Mouse (Mus musculus) midbrain, embryonic 16.5 days (tissue): ENCODE measurements around the gene Ksr2. TPM values are rescaled to one million over a fixed set of nuclear protein-coding genes. Genes with fewer than 3 reads are reported as not detected.

ENCODE experiments used
- ATAC-seq: fragments of 200-750 bp; cut with Nextera tagmentation; 2 replicates; pipeline ENCODE4 v1.8.0; 2017; ENCODE audit warnings: moderate TSS enrichment
- H3K27ac ChIP-seq: fragments of 300-500 bp; sonication (generic); 2 replicates; pipeline ENCODE4 v1.5.1; 2014; ENCODE audit warnings: mild to moderate bottlenecking, low read length, mixed read lengths
- H3K27me3 ChIP-seq: fragments of 300-500 bp; sonication (generic); 2 replicates; pipeline ENCODE4 v1.6.1; 2014; ENCODE audit warnings: low read depth, low read length, mixed read lengths; ENCODE audit not compliant: control insufficient read depth, insufficient read depth
- H3K36me3 ChIP-seq: fragments of 300-500 bp; sonication (generic); 2 replicates; pipeline ENCODE4 v1.6.1; 2014; ENCODE audit warnings: mild to moderate bottlenecking, low read length, moderate library complexity, mixed read lengths; ENCODE audit not compliant: control insufficient read depth, insufficient read depth
- H3K4me1 ChIP-seq: fragments of 300-500 bp; sonication (generic); 2 replicates; pipeline ENCODE4 v1.6.1; 2014; ENCODE audit warnings: mild to moderate bottlenecking, low read length, mixed read lengths; ENCODE audit not compliant: control insufficient read depth, insufficient read depth
- H3K4me2 ChIP-seq: fragments of 300-500 bp; sonication (generic); 2 replicates; pipeline ENCODE4 v1.6.1; 2014; ENCODE audit warnings: mild to moderate bottlenecking, low read length, mixed read lengths
- H3K4me3 ChIP-seq: fragments of 300-500 bp; sonication (generic); 2 replicates; pipeline ENCODE4 v1.5.1; 2014; ENCODE audit warnings: low read depth, mild to moderate bottlenecking, low read length, moderate library complexity, mixed read lengths
- H3K9ac ChIP-seq: fragments of 300-500 bp; sonication (generic); 2 replicates; pipeline ENCODE4 v1.6.1; 2014; ENCODE audit warnings: low read depth, low read length, mixed read lengths
- H3K9me3 ChIP-seq: fragments of 300-500 bp; sonication (generic); replicated peaks from 2 replicates; pipeline ENCODE4 v1.6.1; 2014; ENCODE audit warnings: mild to moderate bottlenecking, low read length, mixed read lengths; ENCODE audit not compliant: control insufficient read depth, poor library complexity, severe bottlenecking
- WGBS: fragments of 180-500 bp; shearing (Covaris S2); extraction: QIAGEN DNeasy Blood & Tissue Kit; methylation state at CpG from one replicate; pipeline ENCODE4 v1.1.7; 2014; 5-methylcytosine and 5-hydroxymethylcytosine counted together
- polyA plus RNA-seq: library from polyadenylated mRNA; unstranded; fragments of >200 nt; fragmentation: Nextera tagmentation; extraction: Ambion mirVana; gene quantifications from 2 replicates; pipeline ENCODE4 v1.2.1, GENCODE M21; 2015

The Ksr2 gene
- polyA plus RNA-seq, 1 experiment from 2014 or later: 7.5 TPM

DNA sequence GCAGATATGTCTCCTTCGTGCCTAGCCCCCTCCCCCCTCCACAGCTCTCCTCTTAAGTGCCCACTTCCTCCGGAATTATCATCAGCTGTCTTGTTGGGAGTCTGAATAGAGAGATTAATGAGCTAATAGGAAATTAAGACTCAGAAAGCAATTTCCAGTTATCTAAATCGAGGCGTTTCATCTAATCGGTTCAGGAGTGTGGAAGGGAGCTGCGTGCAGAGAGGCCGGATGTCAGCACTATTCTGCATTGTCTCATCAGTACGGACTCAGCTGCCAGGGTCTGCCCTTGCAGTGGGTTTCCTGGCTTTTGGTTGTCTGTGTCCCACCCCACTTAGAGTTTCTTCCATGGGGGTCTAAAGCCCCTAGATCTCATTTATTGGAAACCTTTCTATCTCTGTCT lies 262.0 kb downstream of the Ksr2 start:
- Histone ChIP-seq H3K4me1 (no peaks in the 10 kb centered on the region; the same call in 1 of the 2 replicates), H3K4me3 (no peak overlapping the region), H3K27ac (no peak overlapping the region), H3K9me3 (no peaks in the 10 kb centered on the region), H3K9ac (no peak overlapping the region), H3K36me3 (no peaks in the 10 kb centered on the region), H3K27me3 (no peaks in the 10 kb centered on the region), H3K4me2 (no peak overlapping the region)
- 68% methylated on average over 8 of the region's 8 CpGs for WGBS
- ATAC-seq: no peak

DNA sequence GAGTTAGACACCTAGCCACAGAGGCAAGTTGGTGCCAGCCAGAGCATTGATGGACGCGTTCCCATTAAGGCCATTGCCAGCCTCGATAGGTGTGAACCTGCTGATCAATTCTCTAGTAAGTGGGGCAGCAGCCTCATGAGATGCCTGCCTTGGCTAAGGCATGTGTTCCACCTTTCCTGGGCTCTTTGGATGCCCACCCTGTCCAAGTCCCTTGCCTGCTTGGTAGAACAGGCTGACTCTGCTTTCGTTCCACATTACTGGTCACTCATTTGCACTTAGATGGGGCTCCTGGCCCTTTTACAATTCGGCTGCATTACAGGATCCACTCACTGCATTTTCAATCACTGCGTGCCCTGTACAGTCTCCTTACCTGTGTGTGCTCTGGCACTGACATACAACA lies 263.4 kb downstream of the Ksr2 start:
- 91% methylated on average over 6 of the region's 6 CpGs for WGBS
- Histone ChIP-seq H3K27ac (0 out of 2 replicates have a peak overlapping the region, but pooled peaks have one; percentile 12), H3K27me3 (no peaks in the 10 kb centered on the region), H3K4me2 (no peak overlapping the region), H3K9ac (no peak overlapping the region), H3K36me3 (no peaks in the 10 kb centered on the region), H3K4me3 (no peak overlapping the region), H3K9me3 (no peaks in the 10 kb centered on the region), H3K4me1 (no peaks in the 10 kb centered on the region; the same call in 1 of the 2 replicates)
- ATAC-seq: no peak

DNA sequence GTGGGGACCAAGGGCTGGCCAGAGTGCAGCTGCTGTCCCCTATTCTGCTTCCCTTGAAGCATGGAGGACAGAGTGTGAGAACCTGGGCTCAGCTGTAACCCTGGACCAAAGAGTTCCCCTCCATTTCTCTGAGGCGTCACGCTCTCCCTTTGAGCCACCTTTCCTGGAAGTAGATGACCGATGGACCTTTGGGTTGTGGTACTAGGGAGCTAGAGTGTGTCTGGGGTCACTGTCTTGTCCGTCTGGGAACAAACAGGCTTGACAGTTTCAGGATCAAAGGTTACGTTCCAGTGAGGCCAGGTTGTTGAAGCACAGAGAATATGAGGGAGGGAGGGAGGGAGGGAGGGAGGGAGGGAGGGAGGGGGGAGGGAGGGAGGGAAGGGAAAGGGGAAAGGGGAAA lies 264.6 kb downstream of the Ksr2 start:
- 73% methylated on average over 5 of the region's 5 CpGs for WGBS

DNA sequence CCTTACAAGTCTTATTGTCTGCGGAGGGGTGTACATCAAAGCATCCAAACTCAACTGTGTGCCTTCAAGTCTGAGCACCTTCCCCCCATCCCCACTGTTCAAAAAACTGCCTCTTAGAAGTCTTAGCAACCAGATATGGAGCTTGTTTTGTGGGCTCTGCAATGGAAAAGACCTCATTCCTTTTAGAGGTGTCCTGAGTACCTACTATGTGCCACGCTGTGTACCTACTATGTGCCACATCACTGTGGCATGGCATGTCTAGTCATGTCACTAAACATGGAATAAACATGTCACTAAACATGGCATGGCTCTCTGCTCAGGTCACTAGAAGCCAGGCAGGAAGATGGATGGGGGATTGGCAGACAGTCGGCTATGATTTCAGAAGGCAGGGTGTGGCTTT lies 268.4 kb downstream of the Ksr2 start:
- Histone ChIP-seq H3K9ac (no peak overlapping the region), H3K27me3 (no peaks in the 10 kb centered on the region), H3K4me3 (no peak overlapping the region), H3K9me3 (no peaks in the 10 kb centered on the region), H3K36me3 (no peaks in the 10 kb centered on the region), H3K4me1 (peaks cover 5% of the 10 kb centered on the region), H3K4me2 (no peak overlapping the region), H3K27ac (no peak overlapping the region)
- ATAC-seq: no peak
- WGBS: 96% methylated on average over 3 of the region's 3 CpGs

More for the DNA sequence above, 264.6 kb downstream of the Ksr2 start:
- no peaks in the 10 kb centered on the region for H3K36me3 ChIP-seq
- no peak overlapping the region for H3K9ac ChIP-seq
- no peaks in the 10 kb centered on the region for H3K27me3 ChIP-seq
- H3K4me2 ChIP-seq: no peak overlapping the region
- no peak for ATAC-seq
- H3K9me3 ChIP-seq: no peaks in the 10 kb centered on the region
- H3K4me3 ChIP-seq: no peak overlapping the region
- no peak overlapping the region for H3K27ac ChIP-seq
- no peaks in the 10 kb centered on the region; the same call in 1 of the 2 replicates for H3K4me1 ChIP-seq

DNA sequence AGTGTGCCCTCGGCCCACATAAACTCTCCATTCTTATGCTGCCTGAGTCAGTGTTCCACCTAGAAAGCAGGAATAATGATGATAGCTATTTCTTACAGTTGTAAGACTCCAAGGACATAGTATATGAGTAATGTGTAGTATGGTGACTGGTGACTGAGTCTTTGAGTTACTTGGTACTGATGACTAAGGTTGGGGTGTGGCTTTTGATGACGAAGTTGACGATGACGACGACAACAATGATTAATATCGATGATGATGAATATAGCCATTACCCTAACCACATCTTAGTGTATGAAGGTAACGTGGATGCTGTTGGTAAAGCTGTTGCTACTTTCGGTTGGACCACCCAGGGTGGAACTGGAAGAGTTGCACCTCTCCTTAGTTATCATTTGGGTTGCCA lies 270.7 kb downstream of the Ksr2 start:
- ATAC-seq: no peak

DNA sequence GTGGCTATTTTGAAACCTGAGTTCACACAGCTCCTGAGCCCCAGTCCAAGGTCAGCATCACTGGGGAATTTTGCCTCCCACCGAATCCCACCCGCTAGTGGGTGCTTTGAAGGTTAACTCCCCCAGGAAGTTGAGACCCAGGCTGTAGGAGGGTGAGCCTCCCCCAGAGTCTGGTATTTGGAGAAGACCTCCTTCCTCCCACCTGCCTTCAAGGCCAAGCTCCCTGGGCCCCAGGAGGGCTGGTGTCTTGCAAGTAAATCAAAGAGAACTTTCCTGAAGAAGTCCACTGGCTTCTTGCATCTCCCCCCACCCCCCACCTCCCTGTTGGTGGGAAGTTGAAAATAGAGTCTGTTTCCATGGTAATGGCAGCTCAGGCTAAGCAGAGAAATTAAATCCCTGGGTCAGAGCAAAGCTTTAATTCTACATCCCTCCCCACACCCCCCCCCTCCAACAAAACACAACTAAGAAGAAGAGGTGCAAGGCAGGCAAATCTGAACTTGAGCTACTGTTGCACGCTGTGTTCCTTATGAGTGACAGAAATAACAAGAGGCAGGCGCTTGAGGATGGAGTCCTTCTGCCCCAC lies 274.1 kb downstream of the Ksr2 start:
- H3K4me3 ChIP-seq: no peak overlapping the region
- peak; percentile 54 for ATAC-seq
- H3K36me3 ChIP-seq: no peaks in the 10 kb centered on the region
- H3K27me3 ChIP-seq: no peaks in the 10 kb centered on the region
- H3K4me2 ChIP-seq: no peak overlapping the region
- WGBS: 15% methylated on average over 4 of the region's 4 CpGs
- H3K27ac ChIP-seq: peak overlapping the region; percentile 60
- H3K9me3 ChIP-seq: no peaks in the 10 kb centered on the region
- peaks cover 21% of the 10 kb centered on the region for H3K4me1 ChIP-seq
- H3K9ac ChIP-seq: no peak overlapping the region

More for the DNA sequence above, 270.7 kb downstream of the Ksr2 start:
- Histone ChIP-seq H3K4me2 (no peak overlapping the region), H3K36me3 (no peaks in the 10 kb centered on the region), H3K4me1 (peaks cover 19% of the 10 kb centered on the region), H3K27ac (no peak overlapping the region), H3K27me3 (no peaks in the 10 kb centered on the region), H3K9ac (no peak overlapping the region), H3K4me3 (no peak overlapping the region), H3K9me3 (no peaks in the 10 kb centered on the region)
- WGBS: 96% methylated on average over 8 of the region's 8 CpGs

DNA sequence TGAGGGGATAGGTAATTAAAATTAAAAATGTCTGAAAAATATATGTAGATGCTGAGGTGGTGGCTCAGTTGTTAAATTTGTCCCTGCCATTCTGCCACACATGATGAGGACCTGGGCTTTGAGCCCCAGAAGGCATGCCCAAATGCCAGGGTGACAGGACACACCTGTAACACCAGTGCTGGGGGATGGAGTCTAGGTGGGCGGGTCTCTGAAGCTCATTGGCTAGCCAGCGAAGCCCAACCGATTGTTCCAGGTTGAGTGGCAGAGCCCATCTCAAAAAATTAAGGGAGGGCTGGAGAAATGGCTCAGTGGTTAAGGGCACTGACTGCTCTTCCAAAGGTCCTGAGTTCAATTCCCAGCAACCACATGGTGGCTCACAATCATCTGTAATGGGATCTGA lies 274.9 kb downstream of the Ksr2 start:
- H3K27ac ChIP-seq: no peak overlapping the region; the same call in 1 of the 2 replicates
- no peaks in the 10 kb centered on the region for H3K36me3 ChIP-seq
- no peak overlapping the region for H3K4me2 ChIP-seq
- H3K9me3 ChIP-seq: no peaks in the 10 kb centered on the region
- H3K27me3 ChIP-seq: no peaks in the 10 kb centered on the region
- WGBS: 45% methylated on average over 3 of the region's 3 CpGs
- ATAC-seq: no peak
- H3K4me1 ChIP-seq: peaks cover 21% of the 10 kb centered on the region
- no peak overlapping the region for H3K4me3 ChIP-seq
- no peak overlapping the region for H3K9ac ChIP-seq

DNA sequence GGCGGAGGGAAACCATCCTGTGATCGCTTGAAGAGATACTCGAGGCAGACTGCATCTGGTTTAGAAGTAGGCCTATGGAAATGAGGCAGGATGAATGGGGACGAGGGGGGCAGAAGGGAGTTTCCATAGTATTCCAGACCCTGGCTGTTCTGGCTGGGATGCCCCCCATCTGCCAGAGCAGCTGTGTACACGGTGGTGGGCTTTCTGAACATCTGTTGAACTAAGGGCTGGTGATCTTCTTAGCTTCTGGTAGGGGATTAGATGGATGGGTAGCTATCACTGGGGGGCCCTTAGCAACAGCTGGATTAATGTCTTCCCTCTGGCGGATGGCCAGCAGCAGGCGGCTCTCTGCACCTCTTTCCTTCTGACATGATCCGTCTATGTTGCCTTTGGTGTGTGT lies 276.0 kb downstream of the Ksr2 start:
- 0 out of 2 replicates have a peak overlapping the region, but pooled peaks have one; percentile 10 for H3K27ac ChIP-seq
- H3K27me3 ChIP-seq: no peaks in the 10 kb centered on the region
- H3K36me3 ChIP-seq: no peaks in the 10 kb centered on the region
- H3K4me1 ChIP-seq: peaks cover 21% of the 10 kb centered on the region
- no peak overlapping the region for H3K4me2 ChIP-seq
- H3K9me3 ChIP-seq: no peaks in the 10 kb centered on the region
- 26% methylated on average over 8 of the region's 8 CpGs for WGBS
- H3K4me3 ChIP-seq: no peak overlapping the region
- no peak for ATAC-seq
- no peak overlapping the region for H3K9ac ChIP-seq

DNA sequence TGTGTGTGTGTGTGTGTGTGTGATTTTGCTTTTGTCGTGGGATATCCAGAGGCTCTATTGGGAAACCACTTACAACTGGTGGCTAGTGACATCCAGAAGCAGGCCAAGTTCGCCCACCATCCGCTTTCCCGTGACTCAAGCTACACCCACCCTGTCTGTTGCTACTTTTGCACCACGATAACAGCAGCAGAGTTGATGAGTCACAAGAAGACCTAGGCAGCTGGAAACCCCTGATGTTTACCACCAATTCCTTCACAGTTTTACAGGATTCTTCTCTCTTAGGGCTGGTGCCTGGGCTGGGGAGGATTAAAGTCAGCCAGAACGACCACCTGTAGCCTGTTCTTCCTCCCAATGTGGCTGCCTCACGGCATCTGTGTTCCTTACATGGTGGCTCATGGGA lies 277.5 kb downstream of the Ksr2 start:
- Histone ChIP-seq H3K4me1 (peaks cover 21% of the 10 kb centered on the region), H3K4me2 (no peak overlapping the region), H3K27ac (no peak overlapping the region), H3K27me3 (no peaks in the 10 kb centered on the region), H3K9me3 (no peaks in the 10 kb centered on the region), H3K4me3 (no peak overlapping the region), H3K9ac (no peak overlapping the region), H3K36me3 (no peaks in the 10 kb centered on the region)
- WGBS: 74% methylated on average over 7 of the region's 7 CpGs
- no peak for ATAC-seq
